Mouse (Mus musculus) layer of hippocampus, adult 2 months (tissue): ENCODE results near the gene Tspyl1. TPM values are rescaled to one million over a fixed set of nuclear protein-coding genes. Genes with fewer than 3 reads are reported as not detected.
A peak's percentile ranks its signal among the peaks of the same experiment; 100 is the strongest.
"Not testable (repeated sequence)": the region's sequence is repeated elsewhere in the genome, so short reads cannot be mapped to it uniquely, and the experiment has no call there.

Experiments used
- DNase-seq, 2 experiments: peaks; one replicate each; pipeline ENCODE4 v3.0.0; 2022; ENCODE audit warnings: low spot score in 2 of 2
- H3K27ac ChIP-seq: fragments of 200-600 bp; 2 replicates; pipeline ENCODE4 v1.8.1; 2022
- H3K4me3 ChIP-seq: fragments of 200-600 bp; 2 replicates; pipeline ENCODE4 v1.8.1; 2022; ENCODE audit warnings: mild to moderate bottlenecking
- CTCF ChIP-seq: fragments of 200-600 bp; conservative IDR thresholded peaks from 2 replicates; pipeline ENCODE4 v1.8.1; 2022; ENCODE audit warnings: antibody characterized with exemption, mild to moderate bottlenecking, moderate library complexity
- long read RNA-seq, 2 experiments: library from polyadenylated mRNA; stranded (forward); transcript quantifications; one replicate each; pipeline ENCODE4 v2.0.0; 2021; ENCODE audit warnings: borderline mapping rate in 2 of 2
- total RNA-seq, 2 experiments: library from RNA; stranded (reverse); gene quantifications; 2 replicates each; pipeline ENCODE4 v1.2.3; 2021

Tspyl1 gene
- 100 to 1,000 TPM; 163 to 172 TPM for total RNA-seq
- long read RNA-seq, experiment 1, transcript Tspyl1-201 (1 exons, 3,086 nt): major isoform, 198 of 198 reads
- long read RNA-seq, experiment 1, partial matches to known transcripts: 0 of 198 reads
- long read RNA-seq, experiment 1, other reads (novel, unspliced or antisense): 0 of 198 reads
- long read RNA-seq, experiment 2, transcript Tspyl1-201 (1 exons, 3,086 nt): major isoform, 308 of 309 reads
- long read RNA-seq, experiment 2, partial matches to known transcripts: 0 of 309 reads
- long read RNA-seq, experiment 2, other reads (novel, unspliced or antisense): 1 of 309 reads

DNA sequence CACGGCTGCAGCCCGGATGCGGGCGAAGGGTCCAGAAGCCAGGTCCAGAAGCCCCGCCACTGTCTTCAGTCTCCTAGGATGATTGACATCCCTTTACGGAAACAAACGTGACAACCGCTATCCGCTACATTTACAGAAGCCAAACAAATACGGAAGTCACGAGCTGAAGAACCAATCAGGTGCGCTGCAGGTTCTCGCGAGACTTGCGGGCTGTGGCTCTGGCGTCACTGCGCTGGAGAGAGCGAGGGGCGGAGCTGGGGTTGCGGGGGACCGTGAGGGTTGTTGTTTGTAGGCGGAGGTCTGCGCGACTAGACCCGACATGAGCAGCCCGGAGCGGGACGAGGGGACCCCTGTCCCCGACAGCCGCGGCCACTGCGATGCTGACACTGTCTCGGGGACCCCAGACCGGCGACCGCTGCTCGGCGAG lies at the start of gene Tspyl1:
Gene Tspyl1 (plus strand): TSS at position 229 of the 427 bp plus-strand sequence.
- peak; percentile 97 to 98 for DNase-seq
- Histone ChIP-seq H3K4me3 (peak within 1 kb of the TSS; percentile 88), H3K27ac (peak within 1 kb of the TSS; percentile 97)
- no peak for TF ChIP-seq CTCF

DNA sequence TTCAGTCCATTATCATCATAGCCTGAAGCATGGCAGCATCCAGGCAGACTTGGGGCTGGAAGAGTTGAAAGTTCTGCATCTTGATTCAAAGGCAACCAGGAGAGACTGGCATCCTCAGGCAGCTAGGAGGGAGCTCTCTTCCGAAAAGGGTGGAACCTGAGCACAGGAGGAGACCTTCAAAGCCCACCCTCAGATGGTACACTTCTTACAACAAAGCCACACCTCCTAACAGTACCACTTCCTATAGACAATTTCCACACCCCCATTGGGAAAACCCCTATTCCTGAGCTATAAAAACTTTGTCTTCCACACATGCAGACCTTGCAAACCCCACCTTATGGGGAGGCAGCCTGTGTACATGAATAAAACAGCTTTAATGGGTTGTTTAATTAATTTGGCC lies 48.6 kb upstream of the Tspyl1 start:
- H3K27ac ChIP-seq: no peak overlapping the region
- no peak for TF ChIP-seq CTCF
- no peak for DNase-seq
- H3K4me3 ChIP-seq: no peak overlapping the region

DNA sequence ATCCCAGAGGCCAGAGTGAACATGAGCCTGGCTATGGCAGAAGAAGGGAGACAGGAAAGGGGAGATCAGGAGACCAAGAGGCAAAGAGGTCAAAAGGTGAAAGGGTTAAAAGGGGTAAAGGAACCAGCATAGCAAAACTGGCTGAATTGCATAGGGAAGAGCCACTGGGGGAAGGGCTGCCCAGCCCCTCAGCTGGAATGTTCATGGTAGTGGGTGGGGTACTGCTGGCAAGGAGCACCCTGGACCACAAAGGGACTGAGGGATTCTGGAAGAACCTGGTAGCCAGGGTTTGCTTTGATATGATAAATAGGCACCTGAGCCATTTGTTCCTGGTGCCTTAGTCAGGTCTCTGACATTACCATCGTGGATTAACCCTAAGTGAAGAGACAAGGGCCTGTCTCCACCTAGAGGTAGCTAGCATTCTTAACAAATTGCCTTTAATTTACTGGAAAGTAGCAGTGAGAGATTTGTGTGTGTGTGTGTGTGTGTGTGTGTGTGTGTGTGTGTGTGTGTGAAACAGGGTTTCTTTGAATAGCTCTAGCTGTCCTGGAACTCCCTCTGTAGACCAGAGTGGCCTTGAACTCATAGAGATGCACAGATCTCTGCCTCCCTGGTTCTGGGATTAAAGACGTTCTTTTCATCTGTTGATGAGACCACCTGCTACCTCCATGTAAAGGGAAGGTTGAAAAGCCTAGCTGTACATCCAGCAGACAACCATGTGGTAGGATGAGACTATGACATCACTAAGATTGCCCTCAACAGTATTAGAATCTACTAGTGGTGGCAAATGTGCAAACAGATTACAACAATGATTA lies 47.9 kb upstream of the Tspyl1 start:
- TF ChIP-seq CTCF: peak; percentile 57
- Histone ChIP-seq H3K4me3 (no peak overlapping the region), H3K27ac (no peak overlapping the region)
- DNase-seq: no peak

DNA sequence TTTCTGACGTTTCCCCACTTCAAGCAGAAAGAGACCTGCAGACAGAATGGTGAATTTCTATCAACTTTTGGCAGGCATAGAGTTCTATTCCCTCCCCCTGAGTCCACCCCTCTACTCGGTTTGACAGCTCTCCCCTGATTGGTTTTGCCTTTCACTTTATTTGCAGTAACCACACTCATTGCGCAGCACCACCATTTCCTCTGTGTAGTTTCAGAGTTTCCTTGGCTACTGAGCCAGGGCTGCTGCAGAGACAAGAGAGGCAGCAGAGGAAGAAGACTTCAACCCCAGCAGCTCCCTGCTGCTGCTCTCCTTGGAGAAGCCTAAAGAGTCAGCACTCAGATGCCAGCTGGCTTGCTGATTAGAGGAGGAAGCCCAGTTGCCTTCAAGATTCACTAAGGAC lies 46.6 kb upstream of the Tspyl1 start:
- Histone ChIP-seq H3K27ac (no peak overlapping the region), H3K4me3 (no peak overlapping the region)
- no peak for DNase-seq
- no peak for TF ChIP-seq CTCF

DNA sequence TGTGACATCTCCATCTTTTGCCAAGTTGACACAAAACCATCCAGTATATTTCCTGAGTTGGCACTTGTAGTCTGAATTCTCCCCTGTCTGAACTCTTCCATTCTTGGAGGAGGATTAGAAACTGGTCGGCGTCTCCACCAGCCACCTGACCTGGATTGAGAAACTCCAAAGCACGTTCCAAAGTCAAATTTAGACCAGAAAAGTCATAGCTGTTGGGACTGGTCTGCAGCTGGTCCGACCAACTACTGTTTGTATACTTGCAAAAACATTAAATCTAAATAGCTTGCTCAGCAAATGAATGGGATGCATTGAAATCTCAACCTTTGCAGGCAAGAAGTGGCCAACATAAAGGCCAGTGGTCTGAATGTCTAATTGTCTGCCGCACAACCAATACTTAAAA lies 45.4 kb upstream of the Tspyl1 start:
- no peak for TF ChIP-seq CTCF
- Histone ChIP-seq H3K4me3 (no peak overlapping the region), H3K27ac (no peak overlapping the region)
- DNase-seq: no peak

DNA sequence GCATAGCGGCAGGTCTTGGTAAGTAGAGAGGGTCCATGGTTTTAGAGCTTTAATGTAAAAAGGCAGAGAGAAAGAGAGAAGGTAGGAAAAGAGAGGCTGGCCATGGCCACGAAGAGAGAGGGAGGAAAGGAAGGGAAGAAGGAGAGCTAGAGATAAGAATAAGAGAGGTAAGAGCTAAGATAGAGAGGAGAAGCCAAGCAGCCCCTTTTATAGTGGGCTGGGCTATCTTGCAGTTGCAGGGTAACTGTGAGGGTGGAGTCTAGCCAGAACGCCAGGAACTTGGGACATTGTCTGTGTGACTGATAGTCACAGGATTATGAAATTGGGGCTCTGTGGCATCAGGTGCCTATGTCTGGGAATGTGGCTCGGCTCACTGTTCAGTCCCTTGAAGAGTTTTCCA lies 43.5 kb upstream of the Tspyl1 start:
- no peak for DNase-seq
- Histone ChIP-seq H3K4me3 (no peak overlapping the region), H3K27ac (no peak overlapping the region)
- TF ChIP-seq CTCF: no peak

DNA sequence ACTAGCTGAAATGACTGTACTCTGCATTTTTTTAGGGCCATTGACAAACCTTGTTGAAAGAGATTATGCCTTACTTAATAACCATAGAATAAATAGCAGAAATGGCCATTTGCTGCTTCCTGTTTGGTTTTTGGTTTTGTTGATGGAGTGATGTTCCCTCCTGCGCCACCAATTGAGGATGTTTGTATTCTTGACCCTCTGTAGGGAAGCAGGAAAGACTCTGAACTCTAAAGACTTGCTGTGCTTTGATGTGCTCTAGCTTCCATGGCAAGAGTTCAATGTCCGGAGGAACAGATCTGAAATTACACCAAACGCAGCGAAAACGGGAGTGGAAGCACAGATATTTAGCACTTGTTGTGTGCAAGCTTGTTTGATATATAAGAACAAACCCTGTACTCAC lies 37.2 kb upstream of the Tspyl1 start:
- TF ChIP-seq CTCF: no peak
- no peak overlapping the region for H3K27ac ChIP-seq
- no peak overlapping the region for H3K4me3 ChIP-seq
- no peak for DNase-seq

DNA sequence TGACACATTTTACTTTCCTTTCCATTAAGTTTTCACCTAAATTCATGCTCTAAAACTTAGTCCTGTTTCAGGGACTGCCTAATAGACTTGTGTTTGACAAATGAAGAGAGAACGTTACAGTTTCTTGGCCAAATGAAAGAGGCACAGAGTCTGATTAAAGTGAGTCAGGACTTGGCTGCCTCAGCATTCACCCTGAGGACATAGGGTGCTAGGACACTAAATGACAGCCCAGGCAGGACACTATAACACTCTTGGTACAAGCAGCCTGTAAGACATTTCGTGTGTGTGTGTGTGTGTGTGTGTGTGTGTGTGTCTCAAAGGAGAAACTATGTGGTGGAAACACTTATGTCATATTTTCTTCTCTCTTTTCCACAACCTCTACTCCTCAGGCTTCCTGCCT lies 35.9 kb upstream of the Tspyl1 start:
- DNase-seq: no peak
- H3K27ac ChIP-seq: no peak overlapping the region
- H3K4me3 ChIP-seq: no peak overlapping the region
- TF ChIP-seq CTCF: no peak

DNA sequence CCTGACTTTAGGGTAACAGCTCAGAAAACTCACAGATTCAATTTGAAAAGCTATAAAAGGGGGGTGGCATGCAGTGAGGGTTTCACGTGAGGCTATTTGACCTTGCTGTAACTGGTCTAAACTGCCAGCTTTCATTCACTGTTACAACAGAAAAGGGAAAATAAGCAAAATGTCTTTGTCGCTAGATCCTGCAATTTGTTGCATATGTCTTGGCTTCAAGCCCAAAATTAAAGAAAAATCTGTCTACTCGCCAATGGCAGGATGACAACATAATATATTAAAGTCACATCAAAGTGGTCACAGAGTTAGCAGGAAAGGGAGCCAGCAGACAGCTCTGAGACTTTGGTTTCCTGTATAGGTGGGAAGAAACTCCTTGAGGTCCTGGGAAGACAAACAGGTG lies 34.2 kb upstream of the Tspyl1 start:
- no peak overlapping the region for H3K27ac ChIP-seq
- no peak for DNase-seq
- no peak for TF ChIP-seq CTCF
- no peak overlapping the region for H3K4me3 ChIP-seq

DNA sequence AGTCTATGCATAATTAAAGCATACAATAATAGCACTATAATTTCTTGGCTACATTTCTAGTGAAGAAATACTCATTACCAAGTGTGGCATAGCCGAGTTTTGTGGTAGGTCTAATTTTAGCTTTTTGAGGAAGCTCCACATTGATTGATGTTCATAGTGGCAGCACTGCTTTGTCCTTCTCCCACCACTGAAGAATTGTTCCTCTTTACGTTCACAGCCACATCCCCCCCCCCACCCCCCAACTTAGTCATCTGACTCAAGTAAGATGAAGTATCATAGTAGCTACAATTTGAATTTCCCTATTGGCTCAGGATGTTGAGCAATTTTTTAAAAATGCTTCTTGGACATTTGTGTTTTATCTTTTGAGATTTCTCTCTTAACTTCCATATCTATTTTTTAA lies 32.4 kb upstream of the Tspyl1 start:
- no peak for DNase-seq
- no peak for TF ChIP-seq CTCF
- no peak overlapping the region for H3K27ac ChIP-seq
- no peak overlapping the region for H3K4me3 ChIP-seq

DNA sequence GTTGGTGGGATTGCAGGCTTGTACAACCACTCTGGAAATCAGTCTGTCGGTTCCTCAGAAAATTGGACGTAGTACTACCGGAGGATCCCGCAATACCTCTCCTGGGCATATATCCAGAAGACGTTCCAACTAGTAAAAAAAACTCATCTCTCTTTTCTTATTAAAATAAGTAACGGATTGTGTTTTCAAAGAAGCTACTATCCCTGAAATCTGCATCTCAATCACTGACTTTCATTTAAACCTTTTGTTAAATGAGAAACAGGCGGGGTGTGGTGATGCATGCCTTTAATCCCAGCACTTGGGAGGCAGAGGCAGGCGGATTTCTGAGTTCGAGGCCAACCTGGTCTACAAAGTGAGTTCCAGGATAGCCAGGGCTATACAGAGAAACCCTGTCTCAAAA lies 29.2 kb upstream of the Tspyl1 start:
- not testable (repeated sequence) for H3K4me3 ChIP-seq, DNase-seq, H3K27ac ChIP-seq

DNA sequence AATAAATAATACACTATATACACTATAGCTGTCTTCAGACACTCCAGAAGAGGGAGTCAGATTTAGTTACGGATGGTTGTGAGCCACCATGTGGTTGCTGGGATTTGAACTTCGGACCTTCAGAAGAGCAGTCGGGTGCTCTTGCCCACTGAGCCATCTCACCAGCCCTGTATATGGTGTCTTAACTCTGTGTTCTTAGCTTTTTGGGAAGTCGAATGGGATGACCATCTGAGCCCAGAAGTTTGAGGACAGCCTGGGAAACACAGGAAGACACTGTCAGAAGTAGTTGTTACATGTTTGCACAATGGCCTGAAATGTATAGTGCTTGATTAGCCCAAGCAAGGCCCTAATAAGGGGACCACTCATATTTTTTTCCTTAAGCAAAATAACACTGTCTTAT lies 16.9 kb upstream of the Tspyl1 start:
- Histone ChIP-seq H3K27ac (no peak overlapping the region), H3K4me3 (no peak overlapping the region)
- no peak for TF ChIP-seq CTCF
- no peak for DNase-seq

DNA sequence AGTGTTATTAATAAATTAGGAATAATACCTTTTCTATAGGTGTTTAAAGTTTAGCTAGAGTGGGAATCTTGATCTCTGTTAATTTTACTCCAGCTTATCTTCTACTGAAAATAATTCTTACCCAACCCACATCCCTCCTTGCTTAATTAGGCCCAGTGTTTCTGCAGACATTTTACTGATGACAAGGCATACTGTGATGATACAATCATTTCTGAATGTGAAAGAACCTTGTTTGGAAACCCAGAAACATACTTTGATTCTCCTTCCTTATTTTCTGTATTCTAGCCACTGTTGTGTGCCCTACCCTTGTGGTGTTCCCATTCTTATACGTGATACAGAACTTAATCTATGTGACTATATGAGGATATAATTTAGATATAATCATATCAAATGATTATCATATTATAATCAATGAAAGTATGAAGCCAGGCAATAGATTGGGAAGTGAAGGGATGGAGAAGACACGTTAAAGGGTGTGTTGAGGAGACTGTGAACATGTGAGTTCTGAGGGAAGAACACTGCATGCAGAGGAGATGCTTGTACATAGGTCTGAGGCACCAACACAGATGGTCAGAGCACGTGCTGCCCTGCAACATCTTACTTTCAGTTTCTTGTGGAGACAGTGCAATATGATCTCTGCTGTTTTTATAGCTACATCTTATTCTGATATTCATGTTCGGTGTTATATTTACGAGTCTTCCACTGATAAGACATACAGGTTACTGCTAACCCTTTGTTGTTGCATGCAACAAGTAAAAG lies 14.5 kb upstream of the Tspyl1 start:
- no peak overlapping the region for H3K27ac ChIP-seq
- H3K4me3 ChIP-seq: no peak overlapping the region
- no peak for TF ChIP-seq CTCF
- DNase-seq: no peak
